Mouse (Mus musculus): ENCODE results near the gene Mpp5. TPM values are rescaled to one million over a fixed set of nuclear protein-coding genes. Genes with fewer than 3 reads are reported as not detected.

Gene Mpp5
- 22.3 TPM in 2 replicates for total RNA-seq (2021)
- long read RNA-seq, experiment 1, full-length matches to known transcripts = 3 of 4 reads
- long read RNA-seq, experiment 1, partial matches to known transcripts = 0 of 4 reads
- long read RNA-seq, experiment 1, other reads (novel, unspliced or antisense) = 1 of 4 reads
- long read RNA-seq, experiment 2, partial matches to known transcripts = 0 of 5 reads
- long read RNA-seq, experiment 2, other reads (novel, unspliced or antisense) = 5 of 5 reads

DNA sequence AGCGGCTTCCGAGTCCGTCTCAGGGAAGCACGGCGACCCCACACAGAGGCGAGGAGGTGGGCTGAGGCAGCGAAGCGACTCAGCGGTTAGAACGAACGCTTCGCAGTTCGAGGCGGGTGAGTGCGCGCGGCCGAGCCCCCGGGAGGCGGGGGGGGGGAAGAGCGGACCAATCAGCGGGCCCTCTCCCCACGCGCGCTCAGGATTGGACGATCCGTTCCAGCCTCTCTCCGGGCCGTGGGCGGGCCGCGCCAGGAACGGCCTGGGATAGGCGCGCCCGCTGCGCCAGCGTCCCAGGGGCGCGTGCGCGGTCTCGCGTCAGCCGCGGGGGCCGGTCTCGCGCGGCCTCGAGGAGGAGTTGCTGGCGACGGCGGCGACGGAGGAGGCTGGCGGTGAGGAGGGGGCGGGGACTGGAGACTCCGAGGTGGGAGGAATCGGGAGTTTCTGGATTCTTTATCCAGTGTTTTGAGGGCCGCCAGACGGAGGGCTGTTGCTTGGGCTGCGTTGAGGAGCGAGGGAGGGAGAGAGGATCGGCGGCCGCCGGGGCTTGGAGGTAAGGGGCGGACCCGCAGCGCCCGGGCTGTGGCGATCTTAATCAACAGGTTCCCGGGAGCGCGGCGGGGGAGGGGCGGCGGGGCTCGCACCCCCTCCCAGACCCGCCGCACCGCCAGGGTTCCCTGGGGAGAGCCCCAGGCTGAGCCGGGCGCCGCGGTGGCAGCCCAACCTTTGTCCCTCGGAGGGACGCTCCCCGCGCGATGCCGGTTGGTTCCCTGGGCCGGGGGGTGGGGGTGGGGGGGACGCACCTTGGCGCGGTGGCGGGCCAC lies at the start of gene Mpp5:
TSS of gene Mpp5 (plus strand) at position 351 of the 821 bp plus-strand sequence.
- peak; percentile 99 for DNase-seq

- no peak for DNase-seq
Observed at GRCm38 (mm10) chr12:78717783-78718182, 30.9 kb upstream of the Mpp5 start.

DNA sequence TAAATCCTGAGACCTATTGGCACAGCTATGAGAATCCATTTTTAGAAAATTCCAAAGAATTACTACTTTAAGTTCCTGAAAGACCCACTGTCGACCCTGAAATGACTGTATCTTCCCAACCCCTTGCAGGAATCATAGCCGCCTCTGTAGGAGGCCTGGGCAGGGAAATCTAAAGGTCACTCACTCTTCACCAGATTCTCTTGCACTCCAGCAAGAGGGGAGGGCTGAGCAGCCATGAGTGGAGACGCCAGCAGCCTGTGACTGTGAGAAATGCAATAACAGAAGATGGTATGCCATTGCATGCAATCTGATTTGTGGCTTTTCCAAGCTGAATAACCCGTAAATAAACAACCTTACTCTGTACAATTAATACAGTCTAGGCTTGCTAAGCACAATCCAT lies 21.0 kb upstream of the Mpp5 start:
- DNase-seq = no peak

DNA sequence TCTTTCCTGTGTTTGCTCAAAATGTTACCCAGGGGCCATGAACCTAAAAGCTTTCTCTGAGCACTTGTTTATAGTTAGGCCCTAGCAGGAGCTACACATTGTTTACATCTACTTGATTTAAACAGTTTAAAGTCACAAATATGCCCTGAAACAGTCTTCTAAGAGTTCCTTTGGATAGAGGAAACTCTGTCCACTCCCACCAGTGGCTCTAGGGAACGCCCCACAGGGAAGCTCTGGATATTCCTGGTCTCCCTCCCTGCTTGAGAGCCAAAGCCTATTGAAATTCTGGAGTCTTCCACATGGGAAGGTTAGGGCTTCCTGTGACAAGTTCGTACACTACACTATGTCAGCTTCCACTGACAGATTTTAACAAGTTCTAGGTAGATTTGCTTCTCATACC lies 9.1 kb upstream of the Mpp5 start:
- DNase-seq = no peak

DNA sequence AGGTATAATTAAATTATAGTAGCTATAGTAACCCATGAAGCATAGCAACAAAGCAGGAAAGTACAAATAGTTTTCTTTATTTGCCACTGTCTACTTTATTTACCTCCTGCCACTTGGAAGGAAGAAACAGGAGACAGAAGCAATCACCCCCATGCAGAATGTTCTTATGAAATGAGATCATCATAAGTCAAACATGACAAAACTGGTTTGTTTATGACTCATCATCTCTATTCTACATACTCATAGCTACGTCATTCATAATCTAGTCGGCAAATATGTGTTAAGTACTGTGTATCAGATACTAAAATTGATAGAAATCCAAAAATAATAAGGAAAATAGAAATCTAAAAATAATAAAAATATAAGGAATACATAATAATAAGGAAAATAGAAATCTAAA lies 8.4 kb upstream of the Mpp5 start:
- DNase-seq = no peak

DNA sequence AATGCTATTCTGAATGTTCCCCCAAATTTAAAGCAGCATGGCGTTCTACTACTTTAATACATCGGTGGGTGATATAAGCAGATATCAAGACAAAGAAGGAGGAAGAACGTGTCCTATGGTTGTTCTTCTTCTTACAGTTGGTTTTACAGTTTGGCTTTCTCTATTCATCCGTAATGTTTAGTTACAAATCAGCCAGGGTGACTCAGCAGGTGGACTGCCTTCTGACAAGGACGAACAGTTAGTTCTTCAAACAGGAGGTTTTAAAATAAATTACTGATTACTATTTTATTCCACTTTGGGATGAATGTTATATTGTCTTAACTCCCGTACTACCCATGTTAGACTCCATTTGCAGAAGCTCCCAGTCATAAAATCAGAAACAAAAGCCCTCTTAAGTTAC lies 2.5 kb upstream of the Mpp5 start:
- no peak for DNase-seq

DNA sequence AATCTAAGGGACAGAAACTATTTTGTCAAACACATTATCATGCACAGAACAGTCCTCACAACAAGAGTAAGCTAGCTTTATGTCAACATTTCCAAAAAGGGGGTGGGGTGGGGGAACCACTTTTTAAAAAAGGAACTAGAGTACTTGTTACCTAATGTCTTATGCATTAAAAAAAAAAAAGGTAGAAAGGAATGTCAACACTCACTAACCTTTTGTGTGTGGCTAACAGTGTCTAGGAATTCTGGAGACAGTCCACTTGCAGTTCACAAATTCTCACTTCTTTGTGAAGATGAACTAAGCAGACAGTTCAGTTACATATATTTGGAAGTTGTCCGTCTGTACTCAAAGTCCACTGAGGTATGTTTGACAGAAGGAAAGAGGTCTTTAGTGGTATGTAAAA lies 1.3 kb upstream of the Mpp5 start:
- no peak for DNase-seq

DNA sequence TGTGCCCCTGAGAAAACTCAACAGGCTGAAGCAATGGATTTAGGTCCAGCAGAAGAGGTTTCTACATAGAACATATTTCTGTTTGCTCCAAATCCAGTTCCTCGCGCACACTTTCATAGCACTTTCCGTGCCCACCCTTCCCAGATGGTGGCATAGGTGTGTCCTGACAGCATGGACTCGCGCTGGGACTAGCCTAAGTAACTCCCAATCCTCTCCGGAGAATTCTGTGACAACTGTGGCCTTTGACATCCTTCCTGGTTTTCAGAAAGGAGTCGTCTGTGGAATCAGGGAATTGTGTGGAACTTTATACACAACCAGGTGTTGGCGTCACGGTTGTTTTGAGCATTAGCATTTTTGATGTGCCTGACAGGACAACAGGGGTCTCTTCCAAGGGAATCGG lies 594 bp upstream of the Mpp5 start:
- peak; percentile 11 for DNase-seq

GRCm38 (mm10) chr12:78749378-78749801 lies 683 bp downstream of the Mpp5 start:
- peak; percentile 81 for DNase-seq

DNA sequence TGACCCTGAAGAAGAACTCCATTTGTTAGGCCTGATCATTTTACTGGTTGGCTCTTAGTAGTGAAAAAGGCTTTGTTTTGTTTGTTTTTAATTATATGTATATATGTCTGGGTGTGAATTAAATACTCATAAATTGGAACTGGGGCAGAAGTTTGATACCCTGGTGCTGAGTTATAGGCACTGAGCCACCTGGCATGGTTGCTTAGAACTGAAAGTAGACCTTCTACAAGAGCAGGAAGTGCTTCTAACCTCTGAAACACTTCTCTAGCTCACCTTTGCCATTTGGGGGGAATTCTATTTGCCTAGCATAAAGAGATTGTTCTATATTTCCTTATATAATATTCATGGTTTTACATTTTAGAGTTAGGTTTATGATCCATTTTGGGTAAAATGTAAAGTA lies 13.3 kb downstream of the Mpp5 start:
- no peak for DNase-seq

DNA sequence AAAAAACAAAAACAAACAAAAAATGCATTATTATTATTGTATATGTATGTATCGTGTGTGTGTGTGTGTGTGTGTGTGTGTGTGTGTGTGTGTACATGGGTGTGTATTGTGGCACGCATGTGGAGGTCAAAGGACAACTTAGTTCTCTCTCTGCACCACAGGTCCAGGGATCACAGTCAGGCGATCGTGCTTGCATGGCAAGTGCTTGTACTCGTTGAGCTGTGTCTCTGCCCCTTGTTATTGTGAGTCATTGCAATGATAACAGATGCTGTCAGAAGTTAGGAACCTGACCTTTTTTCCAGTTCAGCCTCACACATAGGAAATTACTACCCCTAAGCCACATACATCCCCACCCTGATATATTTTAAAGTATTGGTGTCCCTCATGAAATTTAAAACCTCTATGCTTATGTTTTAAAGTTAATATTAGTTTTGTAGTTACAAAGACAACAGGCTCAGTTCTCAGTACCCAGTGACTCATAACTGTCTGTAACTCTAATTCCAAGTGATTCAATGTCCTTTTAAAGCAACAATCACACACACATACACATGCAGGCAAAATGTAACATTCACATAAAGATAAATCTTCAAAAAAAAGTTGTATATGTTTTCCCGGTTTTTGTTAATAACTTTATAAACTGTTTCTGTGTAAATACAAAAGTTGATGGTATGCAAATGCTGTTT lies 20.5 kb downstream of the Mpp5 start:
- DNase-seq = peak; percentile 21

DNA sequence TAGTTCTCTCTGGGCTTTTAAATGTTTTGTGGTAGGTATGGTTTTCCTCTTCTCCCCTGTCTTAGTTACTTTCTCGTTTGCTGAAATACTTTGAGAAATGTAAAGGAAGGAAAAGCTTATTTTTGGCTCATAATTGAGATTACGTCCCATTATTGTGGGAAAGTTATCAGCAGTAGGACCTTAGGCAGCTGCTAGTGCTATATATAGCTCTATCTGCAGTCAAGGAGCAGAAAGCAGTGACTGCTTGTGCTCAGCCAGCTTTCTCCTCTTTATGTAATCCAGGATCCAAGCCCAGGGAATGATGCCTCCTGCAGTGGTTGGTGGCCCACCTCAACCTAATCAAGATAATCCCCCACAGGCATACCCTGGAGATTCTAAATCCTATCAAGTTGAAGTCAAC lies 24.5 kb downstream of the Mpp5 start:
- no peak for DNase-seq

GRCm38 (mm10) chr12:78777916-78778315 lies 29.2 kb downstream of the Mpp5 start:
- no peak for DNase-seq

DNA sequence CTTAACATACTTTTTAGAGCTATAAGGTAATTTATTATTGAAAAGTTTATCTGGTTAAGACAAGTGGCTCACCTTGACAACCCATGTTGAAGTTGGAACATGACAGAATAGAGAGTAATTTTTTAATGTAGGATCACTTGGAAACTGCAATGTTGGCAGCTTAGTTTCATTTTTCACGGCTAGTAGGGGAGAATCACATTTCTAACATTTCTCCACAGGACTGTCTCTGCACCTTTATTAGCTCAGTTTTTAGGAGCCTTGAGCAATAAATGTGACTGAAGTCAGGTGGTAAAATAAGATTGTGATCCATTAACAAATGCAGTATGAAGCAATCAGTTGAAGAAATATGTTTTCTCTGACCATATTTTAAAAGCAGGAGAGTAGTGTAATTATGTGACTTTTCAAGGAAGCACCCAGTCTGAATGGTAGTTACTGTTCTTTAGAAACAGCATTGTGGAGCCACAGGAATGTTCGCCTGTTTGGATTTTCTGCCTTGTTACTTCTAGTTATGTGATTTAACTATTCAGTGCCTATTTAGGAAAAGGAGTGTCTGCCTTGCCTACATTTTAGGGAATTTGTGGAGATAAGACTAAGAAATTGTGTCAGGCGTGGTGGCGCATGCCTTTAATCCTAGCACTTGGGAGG lies 29.8 kb downstream of the Mpp5 start:
- no peak for DNase-seq

DNA sequence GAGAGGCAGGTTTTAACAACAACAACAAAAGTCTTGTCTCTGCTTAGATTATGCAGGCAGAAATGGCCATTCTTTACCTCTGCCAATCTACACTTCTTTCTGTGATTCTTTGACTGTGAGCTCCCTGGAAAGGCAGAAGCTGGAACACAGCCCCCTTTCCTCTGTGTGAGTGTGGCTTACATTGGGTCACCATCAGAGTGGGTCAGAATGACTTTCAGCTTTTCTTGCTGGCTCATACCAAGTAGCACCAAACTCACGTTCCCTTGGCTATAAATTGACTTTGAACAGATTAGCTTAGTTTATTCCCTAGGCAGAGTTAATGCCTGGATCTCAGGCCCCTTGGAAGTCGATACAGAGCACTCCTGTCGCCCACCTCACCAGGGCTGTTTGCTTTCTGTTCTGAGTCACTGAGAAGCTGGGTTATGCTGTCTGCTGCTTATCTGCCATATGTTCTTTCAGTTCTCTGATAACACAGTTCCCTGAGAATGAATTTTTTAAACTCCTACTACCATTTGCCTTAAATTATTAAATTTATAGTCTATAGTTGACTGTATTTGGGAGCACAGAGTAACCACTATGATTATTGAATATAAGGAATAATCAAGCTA lies 39.7 kb downstream of the Mpp5 start:
- DNase-seq = no peak

DNA sequence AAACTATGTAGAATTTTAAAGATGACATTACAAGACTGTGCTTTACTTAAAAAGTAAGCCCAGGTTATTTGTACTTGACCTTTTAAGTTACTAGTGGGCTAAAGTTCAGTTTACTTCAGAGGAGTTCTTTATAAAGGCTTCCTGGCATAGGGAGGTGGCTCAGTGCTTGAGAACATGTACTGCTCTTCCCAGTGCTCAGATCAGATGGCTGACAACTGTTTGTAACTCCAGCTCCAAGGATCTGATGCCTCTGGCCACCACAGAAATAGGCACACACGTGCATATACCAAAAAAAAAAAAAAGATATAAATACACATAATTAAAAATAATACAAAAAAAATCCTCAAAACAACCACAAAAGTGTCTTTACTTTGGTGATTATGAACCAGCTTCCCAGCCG lies 42.1 kb downstream of the Mpp5 start:
- no peak for DNase-seq

- no peak for DNase-seq
Observed at GRCm38 (mm10) chr12:78794236-78794635, 45.5 kb downstream of the Mpp5 start.

DNA sequence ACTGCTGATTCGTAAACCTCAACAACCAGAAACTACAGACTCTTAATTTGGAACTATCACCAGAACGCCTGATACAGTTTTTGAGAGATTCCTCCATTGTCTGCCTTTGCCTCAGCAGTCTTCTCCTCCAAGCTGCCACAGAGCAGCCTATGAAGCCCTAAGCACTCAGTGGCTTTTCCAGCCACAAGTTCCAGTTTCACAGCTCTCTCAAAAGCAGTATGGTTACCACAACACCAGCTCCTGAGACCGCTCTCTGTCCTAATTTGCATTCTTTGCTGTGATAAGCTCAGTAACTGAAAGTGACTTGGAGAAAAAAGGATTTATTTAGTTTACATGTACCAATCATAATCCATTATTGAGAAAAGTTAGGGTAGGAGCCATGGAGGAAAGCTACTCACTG lies 51.3 kb downstream of the Mpp5 start:
- DNase-seq = no peak

DNA sequence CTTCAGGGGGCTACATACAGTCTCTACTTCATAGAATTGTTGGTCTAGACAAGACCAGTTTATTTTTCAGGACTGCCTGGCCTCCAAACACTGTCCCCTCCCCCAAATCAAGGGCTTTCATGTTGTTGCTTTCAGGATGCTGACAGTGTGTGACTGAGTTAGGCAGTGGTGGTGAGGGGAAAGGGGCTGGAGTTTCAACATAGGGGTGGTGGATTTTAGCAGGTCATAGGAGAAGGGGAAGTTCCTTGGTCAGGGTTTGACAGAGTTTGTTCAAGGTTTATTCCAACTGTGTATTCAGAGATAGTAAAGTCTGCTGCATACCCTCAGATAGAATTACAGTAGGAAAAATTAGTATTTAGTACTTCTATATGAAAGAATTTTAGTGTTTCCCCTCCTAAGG lies 53.1 kb downstream of the Mpp5 start:
- DNase-seq = no peak

DNA sequence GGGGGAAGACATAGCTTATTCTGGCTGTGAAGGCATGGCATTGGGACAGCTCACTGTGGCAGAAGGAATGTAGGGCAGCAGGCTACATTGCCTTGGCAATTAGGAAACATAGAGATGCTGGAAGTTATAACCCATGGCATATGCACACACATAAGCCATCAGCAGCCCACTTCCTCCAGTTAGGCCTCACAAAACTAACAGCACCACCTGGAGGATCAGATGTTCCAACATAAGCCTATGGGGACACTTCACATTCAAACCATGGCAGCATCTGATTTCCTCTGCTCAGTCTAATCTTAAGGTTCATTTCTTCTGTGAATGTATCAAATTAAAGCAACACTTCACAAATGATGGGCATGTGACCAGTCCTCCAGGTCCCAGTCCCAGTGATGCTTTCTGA lies 65.7 kb downstream of the Mpp5 start:
- peak; percentile 18 for DNase-seq

DNA sequence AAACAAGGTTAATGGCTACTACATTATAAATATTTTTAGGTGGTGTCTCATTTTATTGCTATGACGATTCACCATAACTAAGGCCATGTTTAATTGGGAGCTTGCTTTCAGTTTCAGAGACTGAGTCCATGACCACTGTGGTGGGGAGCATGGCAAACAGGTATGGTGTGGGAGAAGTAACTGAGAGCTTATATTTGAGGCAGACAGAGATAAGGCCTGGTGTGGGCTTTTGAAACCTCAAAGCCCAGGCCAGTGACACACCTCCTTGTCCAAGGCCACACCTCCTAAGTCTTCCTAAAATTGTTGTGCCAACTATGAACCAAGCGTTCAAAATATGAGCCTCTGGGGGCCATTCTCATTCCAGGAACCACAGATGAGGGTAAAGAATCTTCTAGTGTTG lies 85.8 kb downstream of the Mpp5 start:
- no peak for DNase-seq

- DNase-seq = no peak
Observed at GRCm38 (mm10) chr12:78839906-78840305, 91.2 kb downstream of the Mpp5 start.

DNA sequence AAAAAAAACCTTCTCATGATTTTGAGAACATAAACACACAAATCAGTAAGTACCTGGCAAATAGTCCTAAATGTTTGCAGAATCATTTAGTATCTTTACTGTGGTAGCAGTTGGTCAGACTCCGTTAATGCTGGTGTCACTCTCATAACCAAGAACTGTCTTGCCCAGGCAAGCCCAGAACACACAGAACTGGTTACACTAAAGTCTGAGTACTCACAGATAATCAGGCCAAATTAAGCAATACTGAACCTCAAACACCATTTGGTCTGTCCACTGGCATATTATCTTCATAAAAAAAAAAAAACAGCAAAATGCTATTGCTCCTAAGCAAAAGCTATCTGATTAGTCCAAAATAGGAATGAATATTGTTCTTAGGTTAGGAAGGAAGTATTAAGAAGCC lies 93.7 kb downstream of the Mpp5 start:
- DNase-seq = no peak

Data from adrenal gland, postnatal 14 days (tissue).